Mouse (Mus musculus) MEL (cell line): ENCODE results near the gene Gtsf1l. TPM values are rescaled to one million over a fixed set of nuclear protein-coding genes. Genes with fewer than 3 reads are reported as not detected.

Source experiments
- DNase-seq: peaks from one replicate; pipeline ENCODE4 v3.0.0; 2011; ENCODE audit warnings: low read depth, low spot score
- H3K27ac ChIP-seq: 2 replicates; pipeline ENCODE4 v1.5.1; 2012; ENCODE audit warnings: low read depth, mild to moderate bottlenecking, control low read depth, low read length, moderate library complexity; ENCODE audit not compliant: control insufficient read depth
- H3K27me3 ChIP-seq, 2 experiments: fragments of 150-350 bp in 1 of 2; sonication (generic) in 1 of 2; 2 replicates each; pipeline ENCODE4 v1.6.1; 2012; ENCODE audit warnings: low read length in 2 of 2, mild to moderate bottlenecking in 2 of 2, improper control_type of control experiment in 1 of 2, moderate library complexity in 1 of 2; ENCODE audit not compliant: insufficient read depth in 2 of 2, control insufficient read depth in 1 of 2
- H3K36me3 ChIP-seq, 2 experiments: 2 replicates each; pipeline ENCODE4 v1.6.1; 2012 to 2014; ENCODE audit warnings: low read length in 2 of 2, improper control_type of control experiment in 1 of 2, inconsistent platforms in 1 of 2, mild to moderate bottlenecking in 1 of 2; ENCODE audit not compliant: insufficient read depth in 2 of 2, control insufficient read depth in 1 of 2
- H3K4me1 ChIP-seq, 2 experiments: fragments of 150-350 bp in 1 of 2; sonication (generic) in 1 of 2; 2 replicates each; pipeline ENCODE4 v1.6.1; 2012; ENCODE audit warnings: low read length in 2 of 2, improper control_type of control experiment in 1 of 2, mild to moderate bottlenecking in 1 of 2; ENCODE audit not compliant: insufficient read depth in 2 of 2, control insufficient read depth in 1 of 2
- H3K4me3 ChIP-seq, 2 experiments: fragments of 150-350 bp in 1 of 2; sonication (generic) in 1 of 2; 2 replicates each; pipeline ENCODE4 v1.5.1; 2012; ENCODE audit warnings: low read depth in 2 of 2, low read length in 2 of 2, mild to moderate bottlenecking in 2 of 2, moderate library complexity in 2 of 2, control low read depth in 1 of 2, improper control_type of control experiment in 1 of 2; ENCODE audit not compliant: control insufficient read depth in 1 of 2, insufficient read depth in 1 of 2
- H3K79me2 ChIP-seq: 2 replicates; pipeline ENCODE4 v1.6.1; 2012; ENCODE audit warnings: mild to moderate bottlenecking, low read length, moderate library complexity; ENCODE audit not compliant: control insufficient read depth, poor library complexity, insufficient read depth
- H3K9ac ChIP-seq: 2 replicates; pipeline ENCODE4 v1.6.1; 2012; ENCODE audit warnings: low read depth, mild to moderate bottlenecking, control low read depth, low read length, moderate library complexity; ENCODE audit not compliant: control insufficient read depth, poor library complexity, severe bottlenecking
- H3K9me3 ChIP-seq: fragments of 150-350 bp; sonication (generic); replicated peaks from 2 replicates; pipeline ENCODE4 v1.6.1; 2012; ENCODE audit warnings: mild to moderate bottlenecking, low read length, improper control_type of control experiment, moderate library complexity; ENCODE audit not compliant: insufficient read depth
- BHLHE40 ChIP-seq: IDR thresholded peaks from 2 replicates; pipeline ENCODE4 v1.6.1; 2012; ENCODE audit warnings: low read depth, mild to moderate bottlenecking, inconsistent platforms, low read length, improper control_type of control experiment, borderline replicate concordance
- CHD1 ChIP-seq: IDR thresholded peaks from 2 replicates; pipeline ENCODE4 v1.6.1; 2012; ENCODE audit warnings: low read depth, mild to moderate bottlenecking, inconsistent platforms, low read length, improper control_type of control experiment
- EP300 ChIP-seq, 2 experiments: IDR thresholded peaks; 2 replicates each; pipeline ENCODE4 v1.6.1; 2011; ENCODE audit warnings: improper control_type of control experiment in 2 of 2, low read length in 2 of 2, low read depth in 1 of 2, mild to moderate bottlenecking in 1 of 2
- ETS1 ChIP-seq: IDR thresholded peaks from 2 replicates; pipeline ENCODE4 v1.6.1; 2012; ENCODE audit warnings: low read depth, mild to moderate bottlenecking, inconsistent platforms, low read length, improper control_type of control experiment, moderate library complexity
- GABPA ChIP-seq: IDR thresholded peaks from 2 replicates; pipeline ENCODE4 v1.6.1; 2012; ENCODE audit warnings: low read depth, mild to moderate bottlenecking, inconsistent platforms, low read length, improper control_type of control experiment, moderate library complexity
- GATA1 ChIP-seq: IDR thresholded peaks from 2 replicates; pipeline ENCODE4 v1.6.1; 2011; ENCODE audit warnings: low read depth, low read length, improper control_type of control experiment
- HCFC1 ChIP-seq: IDR thresholded peaks from 2 replicates; pipeline ENCODE4 v1.6.1; 2012; ENCODE audit warnings: low read depth, mild to moderate bottlenecking, inconsistent platforms, low read length, improper control_type of control experiment, moderate library complexity
- JUND ChIP-seq: IDR thresholded peaks from 2 replicates; pipeline ENCODE4 v1.6.1; 2011; ENCODE audit warnings: low read depth, mild to moderate bottlenecking, improper control_type of control experiment, low read length
- MAX ChIP-seq: IDR thresholded peaks from 2 replicates; pipeline ENCODE4 v1.6.1; 2011; ENCODE audit warnings: low read length, improper control_type of control experiment
- MAZ ChIP-seq: IDR thresholded peaks from 2 replicates; pipeline ENCODE4 v1.6.1; 2012; ENCODE audit warnings: low read depth, mild to moderate bottlenecking, inconsistent platforms, low read length, improper control_type of control experiment
- MXI1 ChIP-seq: IDR thresholded peaks from 2 replicates; pipeline ENCODE4 v1.6.1; 2011; ENCODE audit warnings: mild to moderate bottlenecking, low read depth, low read length, improper control_type of control experiment
- MYB ChIP-seq: IDR thresholded peaks from 2 replicates; pipeline ENCODE4 v1.6.1; 2011; ENCODE audit warnings: mild to moderate bottlenecking, low read depth, low read length, improper control_type of control experiment
- MYC ChIP-seq: IDR thresholded peaks from 2 replicates; pipeline ENCODE4 v1.6.1; 2011; ENCODE audit warnings: low read depth, mild to moderate bottlenecking, low read length, improper control_type of control experiment, moderate library complexity
- POLR2A ChIP-seq, 2 experiments: IDR thresholded peaks; 2 replicates each; pipeline ENCODE4 v1.6.1; 2011 to 2012; ENCODE audit warnings: low read length in 2 of 2, mild to moderate bottlenecking in 2 of 2, control low read depth in 1 of 2, improper control_type of control experiment in 1 of 2, low read depth in 1 of 2, moderate library complexity in 1 of 2; ENCODE audit not compliant: control insufficient read depth in 1 of 2, insufficient read depth in 1 of 2, poor library complexity in 1 of 2
- RCOR1 ChIP-seq: IDR thresholded peaks from 2 replicates; pipeline ENCODE4 v1.6.1; 2012; ENCODE audit warnings: low read depth, mild to moderate bottlenecking, inconsistent platforms, low read length, improper control_type of control experiment
- SIN3A ChIP-seq: IDR thresholded peaks from 2 replicates; pipeline ENCODE4 v1.6.1; 2012; ENCODE audit warnings: low read length, improper control_type of control experiment, inconsistent platforms
- SMC3 ChIP-seq: IDR thresholded peaks from 2 replicates; pipeline ENCODE4 v1.6.1; 2011; ENCODE audit warnings: low read depth, low read length, improper control_type of control experiment
- TBP ChIP-seq: IDR thresholded peaks from 2 replicates; pipeline ENCODE4 v1.8.0; 2011; ENCODE audit warnings: low read depth, low read length, improper control_type of control experiment
- TCF12 ChIP-seq: IDR thresholded peaks from 2 replicates; pipeline ENCODE4 v1.6.1; 2014; ENCODE audit warnings: low read depth, mild to moderate bottlenecking, inconsistent platforms, low read length, improper control_type of control experiment, moderate library complexity
- ZKSCAN1 ChIP-seq: IDR thresholded peaks from 2 replicates; pipeline ENCODE4 v1.6.1; 2012; ENCODE audit warnings: low read depth, mild to moderate bottlenecking, inconsistent platforms, low read length, improper control_type of control experiment, moderate library complexity
- ZMIZ1 ChIP-seq: IDR thresholded peaks from 2 replicates; pipeline ENCODE4 v1.6.1; 2012; ENCODE audit warnings: low read depth, mild to moderate bottlenecking, inconsistent platforms, low read length, improper control_type of control experiment, moderate library complexity
- ZNF384 ChIP-seq: IDR thresholded peaks from 2 replicates; pipeline ENCODE4 v1.6.1; 2012; ENCODE audit warnings: low read depth, mild to moderate bottlenecking, inconsistent platforms, low read length, improper control_type of control experiment
- polyA plus RNA-seq, 2 experiments: library from polyadenylated mRNA; stranded (reverse) in 1 of 2; unstranded in 1 of 2; fragments of >175 nt in 1 of 2; fragments of >200 nt in 1 of 2; gene quantifications; 2 replicates each; pipeline versions ENCODE4 v1.2.1 to v1.2.4; 2012; ENCODE audit warnings: low replicate concordance in 2 of 2, low read depth in 1 of 2; ENCODE audit not compliant: insufficient read length in 2 of 2, insufficient read depth in 1 of 2, missing spikeins in 1 of 2
- total RNA-seq: library from RNA; depleted of rRNA; stranded (reverse); fragments of 300-350 nt; gene quantifications from 2 replicates; pipeline ENCODE4 v1.2.3, GENCODE M21; 2012

Gene Gtsf1l
- total and polyA plus RNA-seq, 3 experiments = not detected

DNA sequence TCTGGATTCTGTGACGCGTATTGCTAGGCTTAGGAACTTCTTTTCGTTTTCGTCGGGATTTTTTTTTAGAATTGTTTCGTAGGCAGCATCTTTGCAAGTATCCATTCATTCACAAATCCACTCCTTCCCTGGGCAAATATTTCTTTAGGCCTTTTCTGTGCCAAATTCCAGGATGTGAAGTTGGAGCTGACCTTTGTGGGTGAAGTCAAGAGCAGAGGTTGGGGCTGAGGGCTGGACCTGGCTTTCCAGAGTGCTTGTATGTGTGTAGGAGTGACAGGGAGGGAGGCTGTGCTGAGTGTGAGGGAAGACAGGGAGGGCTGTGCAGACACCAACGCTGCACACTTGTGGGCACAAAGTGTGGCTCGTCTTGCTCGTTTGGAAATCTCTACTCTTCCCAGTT lies 31.1 kb downstream of the Gtsf1l start:
- no peak overlapping the region for H3K4me3 ChIP-seq
- TF ChIP-seq JUND (no peak), EP300 (IDR thresholded peaks at IDR 0.05; ENCODE audit: low read depth in 1 of 2, low read length in 2 of 2) (no peak), GATA1 (no peak), GABPA (no peak), TCF12 (no peak), ZKSCAN1 (no peak), BHLHE40 (no peak)
- H3K27me3 ChIP-seq = no peaks in the 10 kb centered on the region
- H3K36me3 ChIP-seq = peaks cover 0 to 27% of the 10 kb centered on the region in 2 experiments; a peak in 2 of 4 replicates
- H3K27ac ChIP-seq = no peak overlapping the region
- H3K9ac ChIP-seq = peak overlapping the region; percentile 93; the same call in 1 of the 2 replicates
- H3K4me1 ChIP-seq = peaks cover 3 to 22% of the 10 kb centered on the region in 2 experiments; a peak in 3 of 4 replicates
- H3K79me2 ChIP-seq = peaks cover 50% of the 10 kb centered on the region
- no peak for DNase-seq
- no peaks in the 10 kb centered on the region for H3K9me3 ChIP-seq

DNA sequence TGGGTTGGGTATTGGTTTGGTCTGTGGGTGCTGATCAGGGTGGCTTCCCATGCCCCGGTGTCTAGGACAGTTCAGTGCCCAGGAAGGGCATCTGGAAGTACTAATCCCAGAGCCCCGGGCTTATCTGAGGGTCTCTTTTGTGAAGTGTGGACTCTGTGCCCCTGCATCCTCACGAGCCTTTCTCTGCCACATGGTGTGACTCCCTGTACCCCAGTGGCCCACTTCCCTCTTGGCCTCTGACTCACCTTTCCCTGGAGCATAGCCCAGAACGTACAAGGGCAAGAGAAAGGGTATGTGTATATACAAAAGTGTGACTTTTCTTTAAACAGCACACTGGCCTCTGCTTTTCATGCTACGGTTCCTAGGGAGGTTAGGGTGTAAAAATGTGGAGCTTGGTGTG lies 31.9 kb downstream of the Gtsf1l start:
- Histone ChIP-seq H3K36me3 (peaks cover 0 to 18% of the 10 kb centered on the region in 2 experiments; a peak in 2 of 4 replicates), H3K9me3 (no peaks in the 10 kb centered on the region), H3K27ac (peak overlapping the region; percentile 46)
- TF ChIP-seq RCOR1 (no peak), TBP (peak; percentile 24; the same call in 1 of the 2 replicates), JUND (peak; percentile 65; the same call in 1 of the 2 replicates), ETS1 (no peak), SMC3 (no peak), MYB (no peak), MYC (peak; percentile 66; the same call in 1 of the 2 replicates)
- TF ChIP-seq, all 39 proteins: peak for 3
- DNase-seq = peak; percentile 75
- Histone ChIP-seq H3K4me1 (peaks cover 0 to 16% of the 10 kb centered on the region in 2 experiments; a peak in 2 of 4 replicates), H3K4me3 (peak overlapping the region; percentile 75 to 85), H3K9ac (peak overlapping the region; percentile 93), H3K79me2 (peaks cover 50% of the 10 kb centered on the region), H3K27me3 (no peaks in the 10 kb centered on the region)

DNA sequence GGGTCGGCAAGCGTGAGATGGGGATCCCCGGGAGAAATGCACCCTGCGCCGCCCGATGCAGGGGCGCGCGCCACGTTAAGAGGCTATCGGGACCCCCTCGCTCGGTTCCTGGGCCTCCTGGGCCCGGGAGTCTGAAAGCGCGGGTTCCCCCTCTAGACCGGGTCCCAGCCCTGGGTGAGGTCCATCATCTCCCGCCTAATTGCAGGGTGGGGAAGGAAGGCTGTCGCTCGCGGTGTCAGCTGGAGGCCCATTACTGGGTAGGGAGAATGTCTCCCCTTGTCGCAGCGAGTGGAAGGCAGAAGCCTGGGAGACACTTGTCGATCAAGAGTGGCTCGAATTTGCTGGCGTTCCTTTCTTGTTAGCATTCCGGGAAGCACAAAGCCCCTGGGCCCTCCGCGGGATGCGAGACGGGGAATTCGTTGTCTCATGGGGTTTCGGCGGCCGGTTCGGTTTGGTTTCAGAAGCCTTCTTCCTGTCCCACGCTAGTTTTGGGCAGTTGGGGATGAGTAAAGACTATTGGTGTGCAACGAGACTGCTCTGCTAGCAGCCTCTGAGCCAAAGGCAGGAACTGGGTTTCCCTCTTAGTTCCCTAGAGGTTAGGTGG lies 32.7 kb downstream of the Gtsf1l start:
- Histone ChIP-seq H3K79me2 (peaks cover 50% of the 10 kb centered on the region), H3K27me3 (no peaks in the 10 kb centered on the region), H3K27ac (peak overlapping the region; percentile 46), H3K4me3 (peak overlapping the region; percentile 75 to 85), H3K9ac (peak overlapping the region; percentile 93), H3K9me3 (no peaks in the 10 kb centered on the region), H3K4me1 (peaks cover 0 to 16% of the 10 kb centered on the region in 2 experiments; a peak in 2 of 4 replicates), H3K36me3 (peaks cover 0 to 17% of the 10 kb centered on the region in 2 experiments; a peak in 2 of 4 replicates)
- TF ChIP-seq ETS1 (no peak), ZNF384 (no peak), SIN3A (peak; percentile 64; the same call in 1 of the 2 replicates), POLR2A (IDR thresholded peaks at IDR 0.05; ENCODE audit: control insufficient read depth in 1 of 2, insufficient read depth in 1 of 2, low read depth in 1 of 2, low read length in 2 of 2, poor library complexity in 1 of 2) (peak in 1 of 2 experiments; percentile 38; a peak in 1 of 4 replicates), EP300 (IDR thresholded peaks at IDR 0.05; ENCODE audit: low read depth in 1 of 2, low read length in 2 of 2) (0 out of 4 replicates have a peak, but pooled peaks of 1 of the 2 experiments have one; percentile 5), MXI1 (0 out of 2 replicates have a peak, but pooled peaks have one; percentile 1), CHD1 (peak; percentile 87; the same call in 1 of the 2 replicates), ZMIZ1 (no peak), ZKSCAN1 (no peak), HCFC1 (no peak), MAX (peak; percentile 17; the same call in 1 of the 2 replicates), BHLHE40 (0 out of 2 replicates have a peak, but pooled peaks have one; percentile 28), MAZ (peak; percentile 7; the same call in 1 of the 2 replicates)
- DNase-seq = peak; percentile 64
